Mouse (Mus musculus): Measurements from ENCODE around the gene Thap8.
A peak's percentile ranks its signal among the peaks of the same experiment; 100 is the strongest.

The Thap8 gene

DNA sequence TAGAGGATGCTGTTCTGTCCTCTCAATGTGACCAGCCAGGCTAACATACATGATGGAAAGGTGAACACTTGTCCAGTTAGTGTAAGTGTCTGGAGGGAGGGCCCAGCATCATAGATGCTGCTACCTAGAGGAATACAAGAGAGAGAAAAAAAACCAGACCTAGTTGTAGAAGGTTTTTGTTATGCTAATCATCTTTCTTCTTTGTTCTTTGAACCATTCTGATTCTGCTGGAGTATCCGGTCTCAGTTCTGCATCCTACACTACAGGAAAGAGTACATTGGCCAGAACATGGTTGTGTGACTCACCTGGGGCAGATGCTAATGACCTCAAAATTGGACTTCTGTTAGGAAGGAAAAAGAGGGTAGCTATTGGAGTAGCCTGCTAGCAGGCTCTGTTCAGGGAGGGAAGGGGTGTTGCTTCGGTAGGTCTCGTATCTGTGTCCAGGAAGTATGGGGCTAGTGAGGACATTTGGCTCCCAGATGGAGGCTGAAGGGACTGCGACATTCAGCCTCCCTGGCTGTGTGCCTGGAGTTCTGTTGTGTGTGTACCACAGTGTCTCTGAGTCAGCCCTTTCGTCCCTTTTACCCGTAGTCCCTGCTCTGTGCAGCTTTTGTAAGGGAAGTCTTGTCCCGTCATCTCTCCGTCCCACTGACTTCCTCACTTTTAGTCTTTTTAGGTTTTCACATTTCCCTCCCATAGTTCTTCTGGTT lies 7.0 kb downstream of the Thap8 start:
- DNase-seq = no peak

- no peak for DNase-seq
Measured at GRCm38 (mm10) chr7:30288046-30288445, 8.2 kb downstream of the Thap8 start.

DNA sequence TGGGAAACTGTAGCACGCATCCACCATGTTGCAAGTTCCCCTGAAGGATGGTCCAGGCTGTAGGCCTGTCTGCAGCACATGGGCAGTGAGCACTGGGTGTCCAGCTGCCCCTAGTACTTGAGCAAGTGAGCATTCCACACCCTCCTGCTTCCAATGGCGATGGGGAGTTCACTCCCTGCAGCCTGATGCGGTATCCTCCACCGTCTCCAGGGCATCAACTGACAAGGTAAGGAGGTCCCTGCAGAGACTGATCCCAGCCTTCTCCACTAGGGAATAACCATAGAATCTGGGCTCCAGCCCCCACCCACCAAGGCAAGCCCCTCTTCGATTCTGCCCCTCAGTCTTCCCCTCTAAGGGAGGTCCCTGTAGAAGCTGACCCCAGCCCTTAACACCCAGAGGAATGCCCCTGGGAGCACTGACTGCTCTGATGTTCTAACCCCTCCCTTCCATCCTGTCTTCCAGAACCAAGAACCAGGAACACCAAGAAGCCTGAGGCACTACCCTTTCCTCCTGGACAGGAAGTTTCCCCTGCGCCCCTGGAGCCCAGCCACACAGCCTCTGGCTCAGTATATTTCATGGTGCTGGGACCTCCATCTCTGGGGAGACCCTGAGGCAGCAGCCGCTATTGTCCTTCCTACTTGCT lies 9.3 kb downstream of the Thap8 start:
- DNase-seq = no peak

GRCm38 (mm10) chr7:30289714-30290399 lies 10.0 kb downstream of the Thap8 start:
- no peak for DNase-seq

DNA sequence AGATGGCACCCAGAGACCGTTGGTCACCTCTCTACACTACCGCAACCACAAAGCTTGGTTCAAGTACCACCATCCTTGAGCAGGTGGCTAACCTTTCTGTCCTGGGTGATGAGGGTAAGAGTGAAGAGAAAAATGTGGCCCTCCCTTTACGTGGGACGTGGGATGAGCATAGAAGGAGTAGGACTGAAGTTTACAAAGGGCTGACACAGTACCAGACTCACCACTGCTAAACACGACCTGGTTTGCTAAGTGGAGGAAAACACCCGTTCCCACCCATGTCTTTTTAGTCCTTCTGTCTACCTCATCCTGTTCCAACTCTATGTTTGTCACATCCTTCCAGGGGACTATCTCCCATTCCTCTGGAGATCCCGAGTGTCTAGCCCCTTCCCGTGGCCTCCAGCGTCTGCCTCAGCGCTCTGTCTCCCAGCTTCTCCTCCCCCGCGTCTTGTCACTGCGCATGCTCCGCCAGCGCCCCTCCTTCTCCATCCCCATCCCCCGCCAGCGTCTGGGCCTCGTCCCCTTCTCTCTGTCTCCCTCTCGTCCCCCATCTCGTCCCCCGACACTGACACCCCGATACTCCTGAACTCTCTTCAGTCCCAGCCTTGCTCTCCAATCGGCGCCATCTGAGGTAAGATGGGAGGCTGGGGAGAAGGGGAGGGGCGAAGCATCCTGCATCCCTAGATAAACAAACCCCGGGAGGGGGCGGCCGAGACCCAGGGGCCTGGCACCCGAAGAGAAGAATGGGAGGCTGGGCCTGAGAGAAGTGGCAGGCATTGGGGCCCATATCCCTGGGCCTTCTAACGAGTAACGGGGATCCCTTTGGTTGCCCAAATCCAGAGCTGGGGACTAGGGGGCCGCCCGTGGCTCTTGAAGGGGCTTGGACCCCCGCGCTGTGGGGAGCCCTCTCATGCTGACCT lies 11.6 kb downstream of the Thap8 start, which contains the start of gene Clip3:
Clip3 (plus strand) TSS at position 514 of the 917 bp plus-strand sequence.
- DNase-seq = peak; percentile 90

- no peak for DNase-seq
Measured at GRCm38 (mm10) chr7:30293795-30294194, 13.9 kb downstream of the Thap8 start.

- no peak for DNase-seq
Measured at GRCm38 (mm10) chr7:30294296-30294695, 14.4 kb downstream of the Thap8 start.

DNA sequence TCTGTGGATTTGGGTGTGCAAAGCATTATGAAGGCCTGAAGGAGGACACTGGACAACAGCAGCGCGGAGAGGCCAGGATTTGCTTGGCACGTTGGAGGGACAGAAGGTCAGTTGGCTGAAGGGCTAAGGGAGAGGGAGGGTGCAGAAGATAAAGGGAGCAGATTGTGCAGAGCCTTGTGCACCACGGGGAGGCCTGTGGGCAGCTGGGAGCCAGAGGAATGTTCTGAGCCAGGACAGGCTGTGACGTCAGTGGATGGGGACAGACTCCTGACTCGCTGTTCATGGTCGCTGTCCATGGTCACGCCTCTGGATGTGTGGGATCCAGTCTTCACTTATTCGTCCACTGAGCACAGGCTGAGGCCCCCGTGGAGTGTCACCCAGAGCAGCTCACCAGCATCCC lies 15.2 kb downstream of the Thap8 start:
- no peak for DNase-seq

- DNase-seq = no peak
Measured at GRCm38 (mm10) chr7:30296816-30297215, 16.9 kb downstream of the Thap8 start.

- no peak for DNase-seq
Measured at GRCm38 (mm10) chr7:30297266-30297665, 17.4 kb downstream of the Thap8 start.

DNA sequence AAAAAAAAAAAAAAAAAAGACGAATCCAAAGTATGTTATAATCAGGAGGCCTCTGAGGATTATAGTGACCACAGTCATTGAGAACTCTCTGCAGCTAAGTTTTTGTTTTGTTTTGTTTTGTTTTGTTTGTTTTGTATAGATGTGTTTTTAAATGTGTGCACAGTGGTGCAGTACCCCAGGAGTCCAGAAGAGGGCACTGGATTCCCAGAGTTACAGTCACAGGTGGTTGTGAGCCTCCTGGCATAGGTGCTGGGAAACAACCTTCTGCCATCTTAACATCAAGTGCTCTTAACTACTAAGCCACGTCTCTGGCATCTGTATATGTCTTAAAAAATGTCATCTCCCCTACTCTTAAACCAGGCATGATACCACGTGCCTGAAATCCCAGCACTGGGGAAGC lies 21.0 kb downstream of the Thap8 start:
- peak; percentile 54 for DNase-seq

- DNase-seq = no peak
Measured at GRCm38 (mm10) chr7:30306083-30306779, 26.3 kb downstream of the Thap8 start.

GRCm38 (mm10) chr7:30308076-30309005 lies 28.4 kb downstream of the Thap8 start, which contains the start of gene Alkbh6:
Gene Alkbh6 (plus strand): TSS chr7:30308717.
- DNase-seq = peak; percentile 88

- DNase-seq = no peak
Measured at GRCm38 (mm10) chr7:30309395-30310129, 29.7 kb downstream of the Thap8 start.

GRCm38 (mm10) chr7:30310136-30310535 lies 30.2 kb downstream of the Thap8 start:
- no peak for DNase-seq

GRCm38 (mm10) chr7:30313666-30314320 lies 33.9 kb downstream of the Thap8 start:
- no peak for DNase-seq

GRCm38 (mm10) chr7:30314721-30315155 lies 34.8 kb downstream of the Thap8 start, which contains the start of gene Syne4:
Gene Syne4 (plus strand): TSS chr7:30314807.
- DNase-seq = no peak

DNA sequence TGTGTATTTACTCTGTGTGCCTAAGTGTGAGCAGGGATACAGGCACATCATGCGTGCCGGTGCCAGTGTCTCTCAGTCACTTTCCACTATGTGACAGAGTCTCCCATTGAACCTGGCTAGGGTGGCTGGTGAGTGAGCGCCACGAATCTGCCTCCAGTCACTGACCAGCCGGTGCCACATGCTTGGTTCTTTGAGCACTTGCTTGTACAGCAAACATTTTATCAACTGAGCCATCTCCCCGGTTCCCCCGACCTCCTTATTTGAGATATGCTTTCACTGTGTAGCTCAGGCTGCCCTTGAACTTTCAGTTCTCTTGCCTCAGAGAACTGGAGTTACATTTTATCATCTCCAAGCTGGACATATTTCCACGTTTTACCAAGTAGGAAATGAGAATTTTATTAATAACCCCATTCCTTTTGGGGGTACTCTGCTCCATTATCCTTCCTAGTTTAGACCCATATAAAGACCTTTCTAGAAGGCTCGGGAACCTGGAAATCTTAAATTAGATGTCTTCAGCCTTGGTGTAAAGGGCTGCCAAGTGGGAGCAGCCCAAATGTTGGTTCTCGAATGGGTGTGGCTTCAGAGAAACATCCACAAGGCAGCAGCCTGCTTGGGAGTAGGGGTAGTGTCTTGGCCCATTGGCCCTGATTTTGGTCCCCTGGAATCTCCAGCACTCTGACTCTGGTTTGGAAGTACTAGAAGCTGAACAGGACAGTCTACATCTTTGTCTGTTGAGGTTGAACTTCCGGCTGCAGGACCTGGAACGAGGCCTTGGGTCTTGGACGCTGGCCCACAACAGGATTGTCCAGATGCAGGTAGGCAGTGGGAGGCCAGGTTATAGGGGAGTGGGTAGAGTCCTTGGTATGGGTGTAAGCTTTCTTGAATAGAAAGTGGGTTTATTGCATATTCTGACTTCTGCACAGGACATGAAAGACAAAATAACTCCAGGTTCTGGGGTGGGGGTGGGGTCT lies 36.0 kb downstream of the Thap8 start:
- DNase-seq = no peak

Measured in right cerebral cortex, postnatal 4 days (tissue).